Mouse (Mus musculus): ENCODE measurements around the gene Gm20388. TPM values are rescaled to one million over a fixed set of nuclear protein-coding genes. Genes with fewer than 3 reads are reported as not detected.

Gene Gm20388
- polyA plus RNA-seq, 1 experiment, result 18.7 TPM

DNA sequence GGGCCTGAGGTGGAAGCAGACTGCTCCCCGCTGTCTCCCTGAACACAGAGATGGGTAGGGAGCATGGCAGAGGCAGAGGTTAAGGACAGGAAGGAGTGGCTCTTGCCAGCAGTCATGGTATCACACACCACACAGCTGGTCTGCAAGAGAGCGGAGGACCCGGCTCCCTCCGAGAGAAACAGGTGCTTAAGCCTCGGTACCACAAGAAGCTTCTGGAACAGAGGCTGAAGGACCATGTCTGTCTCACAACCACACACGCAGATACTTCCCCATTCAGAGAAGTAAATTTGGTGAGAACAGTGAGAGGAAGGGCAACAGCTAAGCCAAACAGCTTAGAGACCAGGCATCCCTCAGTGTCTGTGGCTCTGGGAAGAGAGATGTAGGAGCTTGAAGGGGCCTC, 2000.8 kb downstream of the Gm20388 start:
- Histone ChIP-seq H3K27me3 (ENCODE audit: control insufficient read depth, insufficient read depth, low read length) (no peaks in the 10 kb centered on the region), H3K4me3 (replicated peaks; ENCODE audit: insufficient read depth, low read depth, low read length) (no peak overlapping the region), H3K4me1 (ENCODE audit: control insufficient read depth, insufficient read depth, low read length) (no peaks in the 10 kb centered on the region; the same call in 1 of the 2 replicates), H3K27ac (ENCODE audit: insufficient read depth, low read length) (no peak overlapping the region; the same call in 1 of the 2 replicates)
- DNase-seq, result no peak
- whole genome bisulfite sequencing, result 89% methylated on average over 6 of the region's 6 CpGs
- TF ChIP-seq CTCF (IDR thresholded peaks at IDR 0.05; ENCODE audit: borderline replicate concordance, insufficient read depth, low read depth, low read length), result no peak
- TF ChIP-seq POLR2A (IDR thresholded peaks at IDR 0.05; ENCODE audit: borderline replicate concordance, insufficient read depth, low read length), result no peak

- H3K4me1 ChIP-seq (ENCODE audit: control insufficient read depth, insufficient read depth, low read length), result no peaks in the 10 kb centered on the region; the same call in 1 of the 2 replicates
- WGBS, result 73% methylated on average over 7 of the region's 7 CpGs
- H3K27me3 ChIP-seq (ENCODE audit: control insufficient read depth, insufficient read depth, low read length), result no peaks in the 10 kb centered on the region
- TF ChIP-seq POLR2A (IDR thresholded peaks at IDR 0.05; ENCODE audit: borderline replicate concordance, insufficient read depth, low read length) (no peak), CTCF (IDR thresholded peaks at IDR 0.05; ENCODE audit: borderline replicate concordance, insufficient read depth, low read depth, low read length) (no peak)
- no peak overlapping the region for H3K4me3 ChIP-seq (replicated peaks; ENCODE audit: insufficient read depth, low read depth, low read length)
- DNase-seq, result no peak
- no peak overlapping the region; the same call in 1 of the 2 replicates for H3K27ac ChIP-seq (ENCODE audit: insufficient read depth, low read length)
Observed at GRCm38 (mm10) chr8:121911987-121912386, 2001.3 kb downstream of the Gm20388 start.

DNA sequence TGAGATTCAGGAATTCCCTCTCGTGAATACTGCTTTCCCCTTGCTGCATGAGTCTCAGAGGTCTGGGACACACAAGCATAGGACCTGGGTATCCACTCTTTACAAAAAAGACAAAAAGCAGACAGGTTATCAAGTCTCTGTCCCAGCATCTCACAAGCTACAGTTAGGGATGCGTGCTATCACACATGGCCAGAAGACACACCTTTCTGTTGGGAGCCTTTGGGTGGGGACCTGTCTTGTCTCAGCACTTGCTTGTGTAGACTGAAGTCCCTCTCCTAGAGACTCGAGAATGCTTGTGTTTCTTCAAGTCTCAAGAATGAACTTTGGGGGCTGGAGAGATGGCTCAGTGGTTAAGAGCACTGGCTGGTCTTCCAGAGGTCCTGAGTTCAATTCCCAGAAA, 2002.2 kb downstream of the Gm20388 start:
- DNase-seq, result no peak
- no peak overlapping the region for H3K27ac ChIP-seq (ENCODE audit: insufficient read depth, low read length)
- no peak overlapping the region for H3K4me3 ChIP-seq (replicated peaks; ENCODE audit: insufficient read depth, low read depth, low read length)
- 60% methylated on average over 3 of the region's 3 CpGs for WGBS
- TF ChIP-seq POLR2A (IDR thresholded peaks at IDR 0.05; ENCODE audit: borderline replicate concordance, insufficient read depth, low read length) (no peak), CTCF (IDR thresholded peaks at IDR 0.05; ENCODE audit: borderline replicate concordance, insufficient read depth, low read depth, low read length) (no peak)
- H3K27me3 ChIP-seq (ENCODE audit: control insufficient read depth, insufficient read depth, low read length), result no peaks in the 10 kb centered on the region
- no peaks in the 10 kb centered on the region; the same call in 1 of the 2 replicates for H3K4me1 ChIP-seq (ENCODE audit: control insufficient read depth, insufficient read depth, low read length)

DNA sequence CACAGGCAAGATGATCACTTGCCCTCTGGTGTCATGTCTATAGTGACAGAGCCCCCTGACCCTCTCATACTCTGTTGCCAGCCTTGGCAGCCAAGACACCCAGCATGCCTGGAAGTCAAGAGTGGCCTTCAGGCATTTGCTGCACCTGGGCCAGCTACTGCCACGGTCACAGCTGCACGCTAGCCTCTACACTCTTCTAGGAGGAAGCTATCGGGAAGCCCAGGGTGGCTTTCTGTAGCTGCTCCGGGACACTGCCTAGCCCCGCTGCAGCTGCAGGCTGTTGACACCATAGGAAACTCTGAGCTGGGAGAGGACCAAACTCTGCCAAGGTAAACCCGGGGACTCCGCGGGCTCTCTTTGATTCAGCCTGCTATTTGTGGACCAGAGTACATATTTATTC, 2002.7 kb downstream of the Gm20388 start:
- no peaks in the 10 kb centered on the region; the same call in 1 of the 2 replicates for H3K4me1 ChIP-seq (ENCODE audit: control insufficient read depth, insufficient read depth, low read length)
- no peak overlapping the region for H3K4me3 ChIP-seq (replicated peaks; ENCODE audit: insufficient read depth, low read depth, low read length)
- H3K27ac ChIP-seq (ENCODE audit: insufficient read depth, low read length), result no peak overlapping the region
- DNase-seq, result no peak
- 68% methylated on average over 8 of the region's 8 CpGs for WGBS
- no peaks in the 10 kb centered on the region for H3K27me3 ChIP-seq (ENCODE audit: control insufficient read depth, insufficient read depth, low read length)
- TF ChIP-seq CTCF (IDR thresholded peaks at IDR 0.05; ENCODE audit: borderline replicate concordance, insufficient read depth, low read depth, low read length), result no peak
- TF ChIP-seq POLR2A (IDR thresholded peaks at IDR 0.05; ENCODE audit: borderline replicate concordance, insufficient read depth, low read length), result no peak

DNA sequence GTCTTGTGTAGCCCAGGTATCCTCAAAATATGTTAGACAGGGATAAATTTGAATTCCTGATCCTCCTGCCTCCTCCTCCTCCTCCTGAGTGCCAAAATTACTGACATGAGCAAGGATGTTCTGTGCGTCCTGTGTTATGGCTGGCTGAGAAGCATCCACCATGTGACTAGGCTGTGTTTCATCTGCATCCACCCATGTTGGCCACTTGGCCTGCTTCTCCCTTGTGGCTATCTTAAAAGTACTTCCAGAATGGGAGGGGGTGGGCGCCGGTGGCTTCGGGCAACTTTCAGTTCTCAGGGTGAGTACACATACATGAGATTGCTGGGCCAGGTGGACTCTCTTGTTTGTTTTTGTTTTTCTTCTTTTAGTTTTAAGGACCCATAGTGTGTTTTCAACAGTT, 2008.5 kb downstream of the Gm20388 start:
- TF ChIP-seq POLR2A (IDR thresholded peaks at IDR 0.05; ENCODE audit: borderline replicate concordance, insufficient read depth, low read length), result no peak
- TF ChIP-seq CTCF (IDR thresholded peaks at IDR 0.05; ENCODE audit: borderline replicate concordance, insufficient read depth, low read depth, low read length), result no peak
- H3K27me3 ChIP-seq (ENCODE audit: control insufficient read depth, insufficient read depth, low read length), result no peaks in the 10 kb centered on the region
- WGBS, result 58% methylated on average over 4 of the region's 4 CpGs
- no peak for DNase-seq
- H3K27ac ChIP-seq (ENCODE audit: insufficient read depth, low read length), result no peak overlapping the region
- no peak overlapping the region for H3K4me3 ChIP-seq (replicated peaks; ENCODE audit: insufficient read depth, low read depth, low read length)
- H3K4me1 ChIP-seq (ENCODE audit: control insufficient read depth, insufficient read depth, low read length), result no peaks in the 10 kb centered on the region

DNA sequence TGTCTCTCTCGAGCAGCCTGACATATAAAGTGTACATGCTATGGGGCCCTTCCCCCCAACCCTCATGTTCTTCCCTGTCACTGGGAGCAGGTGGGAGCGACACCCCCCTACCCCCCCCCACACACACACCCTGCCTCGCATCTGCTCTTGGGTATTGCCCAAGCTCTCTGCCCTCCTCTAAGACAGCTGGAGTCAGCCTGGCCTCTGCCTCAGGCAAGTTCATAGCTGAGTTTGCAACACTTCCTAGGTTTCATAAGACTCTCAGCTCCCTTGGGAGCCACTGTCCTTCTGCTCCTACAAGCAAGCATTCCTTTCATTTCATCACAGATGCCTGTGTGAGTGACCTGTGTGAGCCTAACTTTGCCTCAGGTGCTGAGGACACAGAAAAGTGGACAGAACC, 2009.1 kb downstream of the Gm20388 start:
- Histone ChIP-seq H3K4me1 (ENCODE audit: control insufficient read depth, insufficient read depth, low read length) (no peaks in the 10 kb centered on the region), H3K4me3 (replicated peaks; ENCODE audit: insufficient read depth, low read depth, low read length) (no peak overlapping the region), H3K27ac (ENCODE audit: insufficient read depth, low read length) (no peak overlapping the region), H3K27me3 (ENCODE audit: control insufficient read depth, insufficient read depth, low read length) (no peaks in the 10 kb centered on the region)
- WGBS, result 42% methylated on average over 3 of the region's 3 CpGs
- TF ChIP-seq POLR2A (IDR thresholded peaks at IDR 0.05; ENCODE audit: borderline replicate concordance, insufficient read depth, low read length) (no peak), CTCF (IDR thresholded peaks at IDR 0.05; ENCODE audit: borderline replicate concordance, insufficient read depth, low read depth, low read length) (no peak)
- no peak for DNase-seq

DNA sequence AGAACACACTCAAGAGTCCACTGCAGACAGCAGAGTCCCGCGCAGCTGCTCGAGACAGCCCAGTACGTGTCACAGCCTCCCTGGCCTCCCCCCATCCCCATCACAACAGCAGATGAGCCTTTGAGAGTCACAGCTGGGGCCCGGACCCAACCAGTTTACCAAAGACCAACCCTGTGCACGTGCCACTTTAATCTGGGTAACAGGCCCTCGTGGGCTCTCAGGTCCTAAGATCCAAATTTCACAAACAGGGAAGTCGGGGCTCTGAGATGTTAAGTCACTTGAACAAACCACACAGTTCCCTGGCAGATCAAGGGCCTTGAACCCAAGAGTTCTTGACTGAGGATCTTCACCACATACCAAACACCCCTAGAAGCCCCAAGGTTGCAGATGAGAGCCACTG, 2010.9 kb downstream of the Gm20388 start:
- no peaks in the 10 kb centered on the region for H3K4me1 ChIP-seq (ENCODE audit: control insufficient read depth, insufficient read depth, low read length)
- H3K27me3 ChIP-seq (ENCODE audit: control insufficient read depth, insufficient read depth, low read length), result no peaks in the 10 kb centered on the region
- WGBS, result 79% methylated on average over 8 of the region's 8 CpGs
- no peak overlapping the region for H3K27ac ChIP-seq (ENCODE audit: insufficient read depth, low read length)
- DNase-seq, result no peak
- H3K4me3 ChIP-seq (replicated peaks; ENCODE audit: insufficient read depth, low read depth, low read length), result no peak overlapping the region
- TF ChIP-seq CTCF (IDR thresholded peaks at IDR 0.05; ENCODE audit: borderline replicate concordance, insufficient read depth, low read depth, low read length) (no peak), POLR2A (IDR thresholded peaks at IDR 0.05; ENCODE audit: borderline replicate concordance, insufficient read depth, low read length) (no peak)

GRCm38 (mm10) chr8:121922101-121922500, 2011.5 kb downstream of the Gm20388 start:
- 55% methylated on average over 8 of the region's 8 CpGs for whole genome bisulfite sequencing
- H3K4me1 ChIP-seq (ENCODE audit: control insufficient read depth, insufficient read depth, low read length), result no peaks in the 10 kb centered on the region
- H3K27ac ChIP-seq (ENCODE audit: insufficient read depth, low read length), result no peak overlapping the region

More at GRCm38 (mm10) chr8:121922101-121922500, 2011.5 kb downstream of the Gm20388 start:
- no peaks in the 10 kb centered on the region for H3K27me3 ChIP-seq (ENCODE audit: control insufficient read depth, insufficient read depth, low read length)
- TF ChIP-seq POLR2A (IDR thresholded peaks at IDR 0.05; ENCODE audit: borderline replicate concordance, insufficient read depth, low read length), result no peak
- TF ChIP-seq CTCF (IDR thresholded peaks at IDR 0.05; ENCODE audit: borderline replicate concordance, insufficient read depth, low read depth, low read length), result no peak
- no peak for DNase-seq
- H3K4me3 ChIP-seq (replicated peaks; ENCODE audit: insufficient read depth, low read depth, low read length), result no peak overlapping the region
